Mouse (Mus musculus): ENCODE measurements at regions not wholly inside any gene's neighbourhood (a gene's known extent, or its start where the extent isn't known, plus 50 kb on each side); places are given as distances from the start of the nearest gene placed in this dataset.

GRCm38 (mm10) chr4:125826416-125826815 lies 197.9 kb upstream of the Csf3r start:
- H3K27ac ChIP-seq (replicated peaks): no peak overlapping the region
- H3K27me3 ChIP-seq: no peaks in the 10 kb centered on the region

DNA sequence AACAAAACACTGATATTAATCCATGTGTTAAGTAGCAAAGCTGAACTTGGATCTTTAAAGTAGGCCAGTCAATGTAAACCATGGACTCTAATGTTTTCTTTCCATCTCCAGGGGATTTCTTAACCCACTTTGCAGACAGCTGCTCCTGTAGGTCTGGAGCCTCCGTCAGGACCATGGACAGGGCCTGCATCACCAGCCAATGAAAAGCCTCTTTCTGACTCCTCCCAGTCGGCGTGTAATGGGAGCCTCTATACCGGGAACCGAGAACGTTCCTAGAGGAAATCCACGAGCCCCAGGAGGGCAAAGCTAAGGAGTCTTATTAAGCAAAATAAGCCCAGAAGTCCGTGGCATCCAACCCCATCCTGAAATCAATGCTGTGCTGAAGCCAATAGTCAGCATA lies 189.1 kb upstream of the Csf3r start:
- Histone ChIP-seq H3K4me1 (replicated peaks) (no peaks in the 10 kb centered on the region), H3K27me3 (no peaks in the 10 kb centered on the region), H3K36me3 (no peaks in the 10 kb centered on the region), H3K9me3 (no peaks in the 10 kb centered on the region), H3K9ac (no peak overlapping the region), H3K4me3 (no peak overlapping the region), H3K4me2 (no peak overlapping the region), H3K27ac (replicated peaks) (no peak overlapping the region)
- no peak for ATAC-seq (ENCODE audit: low FRiP score, low read depth)
- 1% methylated on average over 8 of the region's 8 CpGs for WGBS

More at GRCm38 (mm10) chr4:125826416-125826815, 197.9 kb upstream of the Csf3r start:
- 67% methylated on average over 5 of the region's 5 CpGs for WGBS
- no peak overlapping the region for H3K4me2 ChIP-seq
- no peak overlapping the region for H3K4me3 ChIP-seq
- no peak for ATAC-seq (ENCODE audit: low FRiP score, low read depth)
- 0 out of 2 replicates have a peak, but pooled peaks cover 4% of the 10 kb centered on the region for H3K4me1 ChIP-seq (replicated peaks)
- H3K9me3 ChIP-seq: no peaks in the 10 kb centered on the region
- H3K9ac ChIP-seq: no peak overlapping the region
- no peaks in the 10 kb centered on the region for H3K36me3 ChIP-seq

GRCm38 (mm10) chr4:125847568-125847967 lies 176.8 kb upstream of the Csf3r start:
- H3K9me3 ChIP-seq: no peaks in the 10 kb centered on the region
- no peaks in the 10 kb centered on the region for H3K36me3 ChIP-seq
- H3K4me1 ChIP-seq (replicated peaks): peaks cover 11% of the 10 kb centered on the region
- WGBS: 90% methylated on average over 3 of the region's 3 CpGs
- no peak overlapping the region for H3K4me2 ChIP-seq
- H3K4me3 ChIP-seq: no peak overlapping the region
- H3K9ac ChIP-seq: no peak overlapping the region
- no peaks in the 10 kb centered on the region for H3K27me3 ChIP-seq
- no peak for ATAC-seq (ENCODE audit: low FRiP score, low read depth)
- H3K27ac ChIP-seq (replicated peaks): no peak overlapping the region

DNA sequence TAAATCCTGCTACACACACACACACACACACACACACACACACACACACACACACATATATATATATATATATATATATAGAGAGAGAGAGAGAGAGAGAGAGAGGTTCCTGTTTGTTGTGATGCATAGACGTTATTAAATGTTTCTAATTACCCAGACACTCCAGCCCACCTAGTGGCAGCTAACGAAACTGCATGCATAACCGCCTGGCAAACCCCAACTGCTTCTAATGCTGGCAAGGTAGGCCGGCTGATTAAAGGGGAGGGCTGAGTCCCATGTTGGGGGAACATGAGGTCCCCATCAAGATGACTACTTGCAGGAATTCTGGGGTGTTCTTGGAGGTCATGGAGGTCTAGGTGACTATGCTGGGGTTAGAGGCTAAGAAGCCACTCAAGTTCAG lies 174.1 kb upstream of the Csf3r start:
- no peak for ATAC-seq (ENCODE audit: low FRiP score, low read depth)
- WGBS: 9% methylated on average over 4 of the region's 4 CpGs
- Histone ChIP-seq H3K9ac (no peak overlapping the region), H3K4me3 (no peak overlapping the region), H3K27ac (replicated peaks) (no peak overlapping the region), H3K9me3 (no peaks in the 10 kb centered on the region), H3K27me3 (no peaks in the 10 kb centered on the region), H3K4me2 (no peak overlapping the region), H3K4me1 (replicated peaks) (peaks cover 14% of the 10 kb centered on the region), H3K36me3 (no peaks in the 10 kb centered on the region)

GRCm38 (mm10) chr4:125852545-125852944 lies 171.8 kb upstream of the Csf3r start:
- no peak for ATAC-seq (ENCODE audit: low FRiP score, low read depth)
- H3K36me3 ChIP-seq: no peaks in the 10 kb centered on the region
- no peak overlapping the region for H3K9ac ChIP-seq
- 45% methylated on average over 4 of the region's 4 CpGs for WGBS
- H3K4me2 ChIP-seq: no peak overlapping the region
- H3K9me3 ChIP-seq: no peaks in the 10 kb centered on the region
- peaks cover 30% of the 10 kb centered on the region for H3K4me1 ChIP-seq (replicated peaks)
- H3K4me3 ChIP-seq: no peak overlapping the region
- H3K27ac ChIP-seq (replicated peaks): no peak overlapping the region
- no peaks in the 10 kb centered on the region for H3K27me3 ChIP-seq

GRCm38 (mm10) chr4:125855983-125856591 lies 168.3 kb upstream of the Csf3r start:
- H3K4me1 ChIP-seq (replicated peaks): peaks cover 38% of the 10 kb centered on the region
- H3K9me3 ChIP-seq: no peaks in the 10 kb centered on the region
- 39% methylated on average over 11 of the region's 11 CpGs for WGBS
- no peak overlapping the region for H3K4me3 ChIP-seq
- H3K9ac ChIP-seq: no peak overlapping the region
- H3K36me3 ChIP-seq: no peaks in the 10 kb centered on the region
- no peaks in the 10 kb centered on the region for H3K27me3 ChIP-seq
- no peak for ATAC-seq (ENCODE audit: low FRiP score, low read depth)
- no peak overlapping the region for H3K4me2 ChIP-seq
- no peak overlapping the region for H3K27ac ChIP-seq (replicated peaks)

- 54% methylated on average over 5 of the region's 5 CpGs for WGBS
- Histone ChIP-seq H3K9ac (no peak overlapping the region), H3K36me3 (no peaks in the 10 kb centered on the region), H3K4me1 (replicated peaks) (peaks cover 38% of the 10 kb centered on the region), H3K4me3 (no peak overlapping the region), H3K9me3 (no peaks in the 10 kb centered on the region), H3K27me3 (no peaks in the 10 kb centered on the region), H3K27ac (replicated peaks) (no peak overlapping the region), H3K4me2 (no peak overlapping the region)
- no peak for ATAC-seq (ENCODE audit: low FRiP score, low read depth)
These were observed 167.6 kb upstream of the Csf3r start for GRCm38 (mm10) chr4:125856781-125857180.

DNA sequence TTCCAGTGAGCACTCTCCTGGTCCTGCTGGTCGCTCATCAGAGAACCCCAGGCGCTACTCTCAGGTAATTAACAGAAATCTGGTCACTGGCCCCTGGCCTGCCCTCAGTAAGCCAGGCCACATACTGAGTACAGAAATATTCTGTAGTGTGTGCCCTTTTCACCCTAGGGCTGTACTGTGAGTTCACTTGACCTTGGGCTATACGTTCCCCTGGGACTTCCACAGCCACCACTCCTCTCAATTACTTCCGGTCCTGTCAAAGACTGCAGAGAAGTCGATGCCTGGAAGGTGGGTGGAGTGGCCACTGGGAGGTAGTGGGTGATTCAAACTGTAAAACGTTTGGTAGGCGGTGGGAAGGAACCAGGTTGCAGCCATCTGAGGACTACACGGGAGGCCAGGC lies 159.3 kb upstream of the Csf3r start:
- 35% methylated on average over 8 of the region's 8 CpGs for WGBS
- H3K4me3 ChIP-seq: no peak overlapping the region
- H3K4me1 ChIP-seq (replicated peaks): 0 out of 2 replicates have a peak, but pooled peaks cover 5% of the 10 kb centered on the region
- no peaks in the 10 kb centered on the region for H3K36me3 ChIP-seq
- H3K27ac ChIP-seq (replicated peaks): no peak overlapping the region
- H3K4me2 ChIP-seq: no peak overlapping the region
- no peak overlapping the region for H3K9ac ChIP-seq
- no peaks in the 10 kb centered on the region for H3K9me3 ChIP-seq
- H3K27me3 ChIP-seq: no peaks in the 10 kb centered on the region
- no peak for ATAC-seq (ENCODE audit: low FRiP score, low read depth)

DNA sequence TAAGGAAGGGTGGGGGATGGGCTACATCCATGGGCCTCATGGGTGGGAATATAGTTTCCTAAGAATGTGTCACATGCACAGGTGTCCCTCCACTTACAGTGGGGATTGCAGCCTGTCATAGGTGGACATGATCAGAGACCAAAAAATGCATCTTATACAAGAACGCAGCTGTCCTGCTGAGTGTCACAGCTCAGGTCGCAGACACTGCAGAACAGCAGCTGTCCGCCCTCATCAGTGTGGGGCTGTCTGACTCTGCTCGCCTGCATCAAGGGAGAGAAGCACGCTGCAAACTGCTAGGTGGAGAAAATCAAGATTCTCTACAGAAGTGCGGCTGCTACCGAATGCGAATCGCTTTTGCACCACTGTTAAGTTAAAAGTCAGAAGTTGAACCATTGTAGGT lies 158.6 kb upstream of the Csf3r start:
- Histone ChIP-seq H3K9ac (no peak overlapping the region), H3K4me1 (replicated peaks) (0 out of 2 replicates have a peak, but pooled peaks cover 5% of the 10 kb centered on the region), H3K36me3 (no peaks in the 10 kb centered on the region), H3K27me3 (no peaks in the 10 kb centered on the region), H3K4me3 (no peak overlapping the region), H3K9me3 (no peaks in the 10 kb centered on the region), H3K4me2 (no peak overlapping the region), H3K27ac (replicated peaks) (no peak overlapping the region)
- ATAC-seq (ENCODE audit: low FRiP score, low read depth): no peak
- WGBS: 70% methylated on average over 9 of the region's 9 CpGs

DNA sequence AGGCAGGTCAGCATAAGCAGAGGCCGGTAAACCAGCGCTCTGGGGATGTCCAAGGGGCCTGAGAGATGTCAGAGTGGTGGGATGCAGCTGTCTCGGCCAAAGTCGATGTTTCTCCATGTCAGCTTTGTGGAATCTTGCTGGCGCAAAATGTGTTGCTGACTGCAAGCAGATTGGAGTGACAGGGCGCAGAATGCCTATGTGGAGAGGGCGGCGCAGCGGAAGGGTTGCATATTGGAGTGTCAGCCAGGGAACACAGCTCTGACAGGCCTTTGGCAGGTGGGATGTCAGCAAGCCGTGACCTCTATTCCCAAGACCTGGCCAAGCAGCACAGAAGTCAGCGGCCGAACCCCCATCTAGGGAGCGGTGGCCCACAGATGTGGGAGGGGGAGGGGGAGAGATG lies 153.1 kb upstream of the Csf3r start:
- Histone ChIP-seq H3K4me1 (replicated peaks) (no peaks in the 10 kb centered on the region), H3K9me3 (no peaks in the 10 kb centered on the region), H3K4me2 (no peak overlapping the region), H3K9ac (no peak overlapping the region), H3K4me3 (no peak overlapping the region), H3K27ac (replicated peaks) (no peak overlapping the region), H3K36me3 (no peaks in the 10 kb centered on the region), H3K27me3 (no peaks in the 10 kb centered on the region)
- 66% methylated on average over 13 of the region's 13 CpGs for WGBS
- no peak for ATAC-seq (ENCODE audit: low FRiP score, low read depth)

DNA sequence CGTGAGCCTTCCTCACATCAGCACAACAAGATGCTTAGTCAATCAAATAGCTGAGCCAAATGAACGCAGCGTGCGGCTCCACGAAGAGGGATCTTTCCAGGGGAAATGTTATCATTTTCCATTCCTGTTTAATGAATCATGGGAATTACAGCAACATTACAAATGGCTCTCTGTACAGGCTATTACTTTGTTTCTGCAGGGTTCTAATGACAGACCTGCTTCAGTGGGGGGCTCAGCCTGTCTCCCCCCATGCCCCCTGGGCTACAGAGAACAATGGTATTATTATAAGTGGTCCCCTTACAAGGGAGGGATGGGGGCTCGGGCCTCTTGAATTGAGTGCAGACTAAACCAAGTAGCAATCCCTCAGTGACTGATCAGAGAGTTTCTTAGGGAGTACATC lies 144.3 kb upstream of the Csf3r start:
- Histone ChIP-seq H3K9ac (no peak overlapping the region), H3K4me2 (no peak overlapping the region), H3K4me3 (no peak overlapping the region), H3K27me3 (no peaks in the 10 kb centered on the region), H3K36me3 (no peaks in the 10 kb centered on the region), H3K4me1 (replicated peaks) (peaks cover 24% of the 10 kb centered on the region), H3K27ac (replicated peaks) (0 out of 2 replicates have a peak overlapping the region, but pooled peaks have one; percentile 21), H3K9me3 (no peaks in the 10 kb centered on the region)
- WGBS: 32% methylated on average over 6 of the region's 6 CpGs
- no peak for ATAC-seq (ENCODE audit: low FRiP score, low read depth)

DNA sequence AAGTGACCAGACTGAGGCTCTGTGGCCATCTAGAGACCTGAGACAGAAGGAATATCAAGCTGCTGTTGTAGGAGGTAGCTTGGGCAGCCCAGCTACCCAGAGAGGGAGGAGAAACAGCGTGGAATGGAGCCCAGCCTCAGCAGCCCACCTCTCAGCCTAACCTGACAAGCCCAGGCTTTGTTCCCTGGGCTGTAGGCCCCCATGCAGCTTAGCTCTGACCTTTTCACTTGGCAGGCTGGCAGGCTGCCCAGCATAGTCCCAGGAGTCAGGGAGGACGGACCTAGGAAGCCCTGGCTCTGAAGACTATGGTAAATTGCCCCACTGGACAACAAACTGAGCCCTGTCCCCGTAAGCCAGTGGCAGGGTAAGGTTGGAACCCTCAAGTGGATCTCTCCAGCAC lies 141.8 kb upstream of the Csf3r start:
- Histone ChIP-seq H3K9ac (no peak overlapping the region), H3K9me3 (no peaks in the 10 kb centered on the region), H3K36me3 (no peaks in the 10 kb centered on the region), H3K27me3 (no peaks in the 10 kb centered on the region), H3K27ac (replicated peaks) (peak overlapping the region; percentile 32; the same call in 1 of the 2 replicates), H3K4me3 (no peak overlapping the region), H3K4me2 (no peak overlapping the region), H3K4me1 (replicated peaks) (peaks cover 24% of the 10 kb centered on the region)
- peak; percentile 51; the same call in 1 of the 2 replicates for ATAC-seq (ENCODE audit: low FRiP score, low read depth)
- WGBS: 29% methylated on average over 3 of the region's 3 CpGs

DNA sequence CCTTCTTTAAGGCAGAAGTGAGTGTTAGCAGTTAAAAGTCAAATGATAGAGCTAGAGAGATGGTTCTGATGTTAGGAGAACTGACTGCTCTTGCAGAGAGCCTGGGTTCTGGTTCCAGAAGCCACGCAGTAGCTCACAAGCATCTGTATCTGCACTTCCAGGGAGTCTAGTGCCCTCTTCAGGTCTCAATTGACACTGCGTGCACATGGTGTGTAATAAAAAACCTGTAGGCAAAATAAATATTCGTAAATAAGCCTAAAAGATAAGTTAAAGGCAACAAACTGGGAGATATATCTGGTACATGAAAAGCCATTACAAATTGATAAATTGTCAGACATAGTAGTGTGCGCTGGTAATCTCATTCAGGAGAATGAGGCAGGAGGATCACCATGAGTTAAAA lies 133.8 kb upstream of the Csf3r start:
- ATAC-seq (ENCODE audit: low FRiP score, low read depth): no peak
- Histone ChIP-seq H3K4me2 (no peak overlapping the region), H3K36me3 (no peaks in the 10 kb centered on the region), H3K27ac (replicated peaks) (no peak overlapping the region), H3K4me1 (replicated peaks) (no peaks in the 10 kb centered on the region), H3K9ac (no peak overlapping the region), H3K4me3 (no peak overlapping the region), H3K27me3 (no peaks in the 10 kb centered on the region), H3K9me3 (no peaks in the 10 kb centered on the region)
- WGBS: 63% methylated on average over 4 of the region's 4 CpGs

Measured in hindbrain, embryonic 15.5 days (tissue).